Mouse (Mus musculus): ENCODE data around the gene Asb1. TPM values are rescaled to one million over a fixed set of nuclear protein-coding genes. Genes with fewer than 3 reads are reported as not detected.

Gene Asb1
- total RNA-seq, 1 experiment: 12.2 TPM

DNA sequence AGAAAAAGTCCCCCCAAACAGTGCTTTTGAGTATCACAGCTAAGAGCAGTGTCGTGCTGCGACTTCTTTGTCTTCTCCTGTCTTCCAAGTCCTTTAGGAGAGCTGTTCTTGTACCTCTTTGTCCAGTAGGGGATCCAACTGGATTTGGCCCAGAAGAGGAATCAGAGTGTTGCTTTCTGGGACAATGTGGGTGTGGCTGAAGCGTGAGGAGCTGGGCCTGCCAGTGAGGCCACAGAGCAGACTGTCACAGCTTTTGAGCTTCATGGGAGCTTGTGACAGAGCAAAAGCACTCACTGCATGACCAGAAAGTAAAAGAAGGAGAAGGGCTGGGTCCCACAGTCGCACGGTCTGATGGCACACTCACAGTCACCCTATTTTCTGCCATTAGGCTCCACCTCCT is 7.5 kb upstream of the Asb1 start:
- no peak overlapping the region for H3K9ac ChIP-seq (ENCODE audit: insufficient read depth, low read depth, low read length, poor library complexity, severe bottlenecking)
- H3K27ac ChIP-seq (ENCODE audit: insufficient read depth, low read depth, low read length, poor library complexity, severe bottlenecking): no peak overlapping the region
- in situ Hi-C loops (cut with MboI; ENCODE audit: low sequenced_read_pairs in 2 of 2, unreplicated experiment in 2 of 2): no loop called here
- no peak overlapping the region for H3K4me3 ChIP-seq (ENCODE audit: insufficient read depth in 1 of 2, low read depth in 1 of 2, low read length in 2 of 2, poor library complexity in 1 of 2, severe bottlenecking in 1 of 2)
- H3K36me3 ChIP-seq (ENCODE audit: control insufficient read depth, insufficient read depth, low read length, poor library complexity, severe bottlenecking): no peaks in the 10 kb centered on the region; the same call in 1 of the 2 replicates
- H3K4me1 ChIP-seq (ENCODE audit: control insufficient read depth in 2 of 2, insufficient read depth in 2 of 2, low read length in 2 of 2, poor library complexity in 1 of 2): peaks cover 0 to 14% of the 10 kb centered on the region in 2 experiments; a peak in 1 of 4 replicates
- TF ChIP-seq MAFK (IDR thresholded peaks at IDR 0.05; ENCODE audit: insufficient read depth, low read depth, low read length): no peak
- no peak for TF ChIP-seq CHD2 (IDR thresholded peaks at IDR 0.05; ENCODE audit: low read depth, low read length)
- TF ChIP-seq ZNF384 (IDR thresholded peaks at IDR 0.05; ENCODE audit: low read depth, low read length): no peak
- no peak for TF ChIP-seq ZC3H11A (IDR thresholded peaks at IDR 0.05; ENCODE audit: borderline replicate concordance, low read depth, low read length)
- no peak for TF ChIP-seq HCFC1 (IDR thresholded peaks at IDR 0.05; ENCODE audit: borderline replicate concordance, insufficient read depth, low read length)
- H3K9me3 ChIP-seq (ENCODE audit: control insufficient read depth, insufficient read depth, low read depth, low read length): no peaks in the 10 kb centered on the region
- DNase-seq (ENCODE audit: low read depth, low spot score): no peak

DNA sequence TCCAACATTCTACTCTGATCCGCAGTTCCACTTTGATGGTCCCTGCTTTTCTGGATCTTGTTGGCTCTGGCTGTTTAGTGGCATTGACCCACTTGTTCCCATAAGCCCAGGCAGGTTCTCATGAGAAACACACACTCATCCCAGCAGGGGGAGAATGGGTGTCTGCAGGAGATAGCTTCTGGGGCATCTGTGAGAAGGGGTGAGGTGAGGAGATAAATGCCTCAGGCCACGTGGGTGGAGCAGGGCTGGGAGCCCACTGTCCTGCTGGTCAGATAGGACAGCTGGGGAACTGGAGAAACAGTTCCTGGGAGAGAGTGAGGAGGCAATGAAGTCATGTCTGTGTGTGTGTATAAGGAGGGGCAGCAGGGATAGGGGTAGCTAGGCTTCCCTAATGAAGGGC is 6.9 kb upstream of the Asb1 start:
- peaks cover 0 to 14% of the 10 kb centered on the region in 2 experiments; a peak in 1 of 4 replicates for H3K4me1 ChIP-seq (ENCODE audit: control insufficient read depth in 2 of 2, insufficient read depth in 2 of 2, low read length in 2 of 2, poor library complexity in 1 of 2)
- TF ChIP-seq CHD2 (IDR thresholded peaks at IDR 0.05; ENCODE audit: low read depth, low read length) (no peak), ZC3H11A (IDR thresholded peaks at IDR 0.05; ENCODE audit: borderline replicate concordance, low read depth, low read length) (no peak), MAFK (IDR thresholded peaks at IDR 0.05; ENCODE audit: insufficient read depth, low read depth, low read length) (no peak), HCFC1 (IDR thresholded peaks at IDR 0.05; ENCODE audit: borderline replicate concordance, insufficient read depth, low read length) (no peak), ZNF384 (IDR thresholded peaks at IDR 0.05; ENCODE audit: low read depth, low read length) (no peak)
- H3K36me3 ChIP-seq (ENCODE audit: control insufficient read depth, insufficient read depth, low read length, poor library complexity, severe bottlenecking): no peaks in the 10 kb centered on the region; the same call in 1 of the 2 replicates
- in situ Hi-C loops (cut with MboI; ENCODE audit: low sequenced_read_pairs in 2 of 2, unreplicated experiment in 2 of 2): no loop called here
- no peaks in the 10 kb centered on the region for H3K9me3 ChIP-seq (ENCODE audit: control insufficient read depth, insufficient read depth, low read depth, low read length)
- no peak for DNase-seq (ENCODE audit: low read depth, low spot score)
- H3K4me3 ChIP-seq (ENCODE audit: insufficient read depth in 1 of 2, low read depth in 1 of 2, low read length in 2 of 2, poor library complexity in 1 of 2, severe bottlenecking in 1 of 2): no peak overlapping the region
- H3K9ac ChIP-seq (ENCODE audit: insufficient read depth, low read depth, low read length, poor library complexity, severe bottlenecking): no peak overlapping the region
- H3K27ac ChIP-seq (ENCODE audit: insufficient read depth, low read depth, low read length, poor library complexity, severe bottlenecking): no peak overlapping the region

GRCm38 (mm10) chr1:91533961-91534723 is 6.2 kb upstream of the Asb1 start:
- Histone ChIP-seq H3K36me3 (ENCODE audit: control insufficient read depth, insufficient read depth, low read length, poor library complexity, severe bottlenecking) (no peaks in the 10 kb centered on the region), H3K27ac (ENCODE audit: insufficient read depth, low read depth, low read length, poor library complexity, severe bottlenecking) (no peak overlapping the region), H3K4me3 (ENCODE audit: insufficient read depth in 1 of 2, low read depth in 1 of 2, low read length in 2 of 2, poor library complexity in 1 of 2, severe bottlenecking in 1 of 2) (no peak overlapping the region), H3K9me3 (ENCODE audit: control insufficient read depth, insufficient read depth, low read depth, low read length) (no peaks in the 10 kb centered on the region), H3K9ac (ENCODE audit: insufficient read depth, low read depth, low read length, poor library complexity, severe bottlenecking) (no peak overlapping the region), H3K4me1 (ENCODE audit: control insufficient read depth in 2 of 2, insufficient read depth in 2 of 2, low read length in 2 of 2, poor library complexity in 1 of 2) (peaks cover 0 to 14% of the 10 kb centered on the region in 2 experiments; a peak in 1 of 4 replicates)
- DNase-seq (ENCODE audit: low read depth, low spot score): peak; percentile 63
- peak; percentile 44; the same call in 1 of the 2 replicates for TF ChIP-seq ZNF384 (IDR thresholded peaks at IDR 0.05; ENCODE audit: low read depth, low read length)
- TF ChIP-seq ZC3H11A (IDR thresholded peaks at IDR 0.05; ENCODE audit: borderline replicate concordance, low read depth, low read length): 0 out of 2 replicates have a peak, but pooled peaks have one; percentile 34
- TF ChIP-seq HCFC1 (IDR thresholded peaks at IDR 0.05; ENCODE audit: borderline replicate concordance, insufficient read depth, low read length): no peak
- in situ Hi-C loops (cut with MboI; ENCODE audit: low sequenced_read_pairs in 2 of 2, unreplicated experiment in 2 of 2): no loop called here

DNA sequence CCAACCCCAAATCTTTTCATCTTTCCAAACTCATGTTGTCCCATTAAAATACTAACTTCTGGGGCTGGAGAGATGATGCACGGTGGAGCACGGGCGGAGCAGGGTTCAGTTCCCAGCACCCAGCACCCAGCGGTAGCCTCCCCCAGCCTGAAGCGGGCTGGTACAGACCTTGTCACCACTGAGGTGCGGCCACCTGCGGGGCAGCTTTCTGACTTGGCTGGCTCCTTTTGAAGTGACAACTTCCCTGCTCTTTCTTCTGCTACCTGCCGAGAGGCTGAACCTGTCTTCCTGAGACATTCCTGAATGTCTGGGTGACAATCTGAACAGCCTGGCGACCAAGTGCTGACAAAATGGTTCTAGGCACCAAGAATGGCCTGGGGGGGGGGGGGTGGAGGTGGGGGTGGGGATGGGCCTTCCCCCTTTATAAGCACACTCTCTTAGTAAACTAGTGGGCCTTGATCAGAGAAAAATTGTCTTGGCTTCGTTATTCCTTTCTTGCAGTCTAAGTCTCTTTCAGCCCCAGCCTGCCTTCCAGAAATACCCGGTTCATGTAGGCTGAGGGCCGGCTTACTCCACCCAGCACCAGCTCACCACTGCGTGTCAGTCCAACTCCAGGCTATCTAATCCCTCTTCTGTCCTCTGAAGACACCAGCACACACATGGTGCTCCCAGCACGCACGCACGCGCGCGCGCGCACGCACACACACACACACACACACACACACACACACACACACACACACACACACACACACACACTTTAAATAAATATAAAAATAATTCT is 2.4 kb upstream of the Asb1 start:
- in situ Hi-C loops (cut with MboI; ENCODE audit: low sequenced_read_pairs in 2 of 2, unreplicated experiment in 2 of 2): no loop called here
- TF ChIP-seq ZC3H11A (IDR thresholded peaks at IDR 0.05; ENCODE audit: borderline replicate concordance, low read depth, low read length) (no peak), MAFK (IDR thresholded peaks at IDR 0.05; ENCODE audit: insufficient read depth, low read depth, low read length) (no peak), ZNF384 (IDR thresholded peaks at IDR 0.05; ENCODE audit: low read depth, low read length) (no peak), HCFC1 (IDR thresholded peaks at IDR 0.05; ENCODE audit: borderline replicate concordance, insufficient read depth, low read length) (no peak), CHD2 (IDR thresholded peaks at IDR 0.05; ENCODE audit: low read depth, low read length) (no peak)
- Histone ChIP-seq H3K9ac (ENCODE audit: insufficient read depth, low read depth, low read length, poor library complexity, severe bottlenecking) (0 out of 2 replicates have a peak overlapping the region, but pooled peaks have one; percentile 13), H3K4me1 (ENCODE audit: control insufficient read depth in 2 of 2, insufficient read depth in 2 of 2, low read length in 2 of 2, poor library complexity in 1 of 2) (peaks cover 0 to 18% of the 10 kb centered on the region in 2 experiments; a peak in 1 of 4 replicates), H3K9me3 (ENCODE audit: control insufficient read depth, insufficient read depth, low read depth, low read length) (no peaks in the 10 kb centered on the region), H3K27ac (ENCODE audit: insufficient read depth, low read depth, low read length, poor library complexity, severe bottlenecking) (peak overlapping the region; percentile 97), H3K36me3 (ENCODE audit: control insufficient read depth, insufficient read depth, low read length, poor library complexity, severe bottlenecking) (no peaks in the 10 kb centered on the region), H3K4me3 (ENCODE audit: insufficient read depth in 1 of 2, low read depth in 1 of 2, low read length in 2 of 2, poor library complexity in 1 of 2, severe bottlenecking in 1 of 2) (0 out of 4 replicates have a peak overlapping the region, but pooled peaks of 1 of the 2 experiments have one; percentile 27)
- peak; percentile 35 for DNase-seq (ENCODE audit: low read depth, low spot score)

All from ES-E14 (cell line).